Mouse (Mus musculus): ENCODE measurements around the gene Dnhd1. TPM values are rescaled to one million over a fixed set of nuclear protein-coding genes. Genes with fewer than 3 reads are reported as not detected.
A peak's percentile ranks its signal among the peaks of the same experiment; 100 is the strongest.

Gene Dnhd1
- 1.9 and 2.0 TPM in 2 replicates for polyA plus RNA-seq (2015; fragmentation: Nextera tagmentation; extraction: Ambion mirVana)

DNA sequence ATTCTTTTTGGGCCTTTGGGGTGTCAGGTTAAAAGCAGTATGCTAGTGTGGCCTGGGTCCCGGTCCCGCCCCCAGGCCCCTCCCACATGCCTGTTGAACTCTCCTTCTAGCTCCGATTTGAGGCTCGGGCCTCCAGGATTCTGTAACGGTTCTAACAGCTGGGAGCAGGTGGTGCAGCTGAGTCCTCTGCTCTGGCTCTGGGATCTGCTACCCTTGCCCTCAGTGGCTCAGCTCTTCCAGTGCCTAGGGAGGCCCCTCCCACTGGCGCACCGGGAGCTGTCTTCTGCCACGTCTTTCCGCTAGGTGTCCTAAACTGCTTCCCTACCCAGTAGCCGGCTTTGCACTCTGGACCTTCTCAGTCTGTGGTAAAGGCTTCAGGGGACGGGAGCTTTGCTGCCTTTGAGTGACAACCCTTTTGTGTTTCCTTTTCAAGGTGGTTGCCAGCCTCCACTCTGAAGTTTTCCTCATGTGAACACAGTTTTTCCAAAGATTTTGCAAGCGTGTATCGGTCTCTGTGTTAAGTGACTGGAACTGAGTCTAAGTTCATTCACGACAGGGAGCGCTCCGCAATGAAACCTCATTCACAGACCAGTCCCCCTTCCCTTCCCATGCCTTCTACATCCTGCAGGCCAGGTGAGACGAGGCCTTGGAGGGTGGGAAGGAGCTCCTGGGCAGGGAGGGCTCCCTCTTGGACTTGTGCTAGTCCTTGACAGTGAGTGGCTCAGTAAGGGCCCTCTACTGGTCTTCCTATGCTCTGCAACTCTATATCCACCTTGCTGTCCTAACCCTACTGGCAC is at the start of gene Dnhd1:
TSS of gene Dnhd1 (plus strand) at position 189 of the 797 bp plus-strand sequence.
- 3% methylated on average over 17 of the region's 17 CpGs for WGBS
- H3K4me3 ChIP-seq (ENCODE audit: low read depth, low read length): peak within 1 kb of the TSS; percentile 35
- H3K27me3 ChIP-seq (ENCODE audit: control insufficient read depth, insufficient read depth, low read depth, low read length): no peaks in the 10 kb centered on the region
- 0 out of 2 replicates have a peak within 1 kb of the TSS, but pooled peaks have one; percentile 4 for H3K27ac ChIP-seq (ENCODE audit: low read length)
- peak within 1 kb of the TSS; percentile 72 for H3K4me2 ChIP-seq (ENCODE audit: low read length)
- H3K9ac ChIP-seq (ENCODE audit: low read depth, low read length): peak within 1 kb of the TSS; percentile 59
- H3K4me1 ChIP-seq (ENCODE audit: control insufficient read depth, insufficient read depth, low read length): no peaks in the 10 kb centered on the region; the same call in 1 of the 2 replicates
- no peaks in the 10 kb centered on the region for H3K9me3 ChIP-seq (replicated peaks; ENCODE audit: control insufficient read depth, low read length, poor library complexity, severe bottlenecking)
- peak; percentile 95 for ATAC-seq
- H3K36me3 ChIP-seq (ENCODE audit: control insufficient read depth, insufficient read depth, low read length): no peaks in the 10 kb centered on the region

DNA sequence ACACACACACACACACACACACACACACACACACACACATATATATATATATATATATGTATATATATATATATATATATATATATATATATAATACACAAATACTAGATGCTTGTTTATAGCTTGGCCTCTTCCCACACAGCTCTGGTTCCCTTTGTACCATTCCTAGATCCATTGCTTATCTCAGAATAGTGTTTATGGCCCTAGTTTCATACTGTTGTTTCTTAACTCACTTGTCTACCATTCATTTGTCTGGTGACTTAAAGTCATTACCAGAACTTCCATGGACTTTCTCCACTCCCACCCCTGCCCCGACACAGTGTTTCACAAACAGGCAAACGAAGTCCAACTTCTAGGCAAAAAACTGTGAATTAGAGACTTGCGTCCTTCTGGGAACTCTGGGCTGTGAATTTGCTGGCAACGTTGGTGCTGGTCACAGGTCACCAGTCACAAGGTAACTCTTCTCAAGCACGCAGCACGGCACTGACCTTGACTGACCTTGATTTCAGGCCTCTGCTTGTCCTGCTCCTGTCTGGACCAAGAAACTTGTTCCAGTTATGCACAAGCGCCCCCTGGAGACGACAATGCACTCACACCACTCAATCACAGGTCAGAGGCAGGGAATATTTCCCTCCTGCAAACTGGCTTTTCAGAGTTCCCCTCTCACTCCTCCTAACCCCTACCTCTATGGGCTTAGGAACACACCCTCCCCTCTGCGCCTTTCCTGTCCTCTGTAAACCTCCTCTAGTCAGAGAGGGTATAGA is 47.6 kb upstream of the Dnhd1 start:
- peak; percentile 43 for ATAC-seq

DNA sequence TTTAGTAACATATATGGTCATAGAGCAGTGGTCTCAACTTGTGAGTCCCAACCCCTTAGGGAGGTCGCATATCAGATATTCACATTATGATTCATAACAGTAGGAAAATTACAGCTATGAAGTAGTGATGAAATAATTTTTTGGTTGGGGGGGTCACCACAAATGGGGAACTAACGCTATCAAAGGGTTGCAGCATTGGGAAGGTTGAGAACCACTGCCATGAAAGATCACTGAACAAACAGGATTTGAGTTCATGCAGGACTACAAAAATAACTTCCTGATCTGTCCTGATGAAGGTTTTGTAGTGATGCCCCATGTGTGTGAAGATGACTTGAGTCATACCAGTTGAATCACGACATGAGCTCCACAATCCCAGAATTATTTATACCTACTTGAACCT is 42.2 kb upstream of the Dnhd1 start:
- H3K36me3 ChIP-seq (ENCODE audit: control insufficient read depth, insufficient read depth, low read length): peaks cover 37% of the 10 kb centered on the region
- no peak overlapping the region for H3K4me3 ChIP-seq (ENCODE audit: low read depth, low read length)
- no peaks in the 10 kb centered on the region for H3K4me1 ChIP-seq (ENCODE audit: control insufficient read depth, insufficient read depth, low read length)
- WGBS: 93% methylated on average over 3 of the region's 3 CpGs
- H3K9me3 ChIP-seq (replicated peaks; ENCODE audit: control insufficient read depth, low read length, poor library complexity, severe bottlenecking): no peaks in the 10 kb centered on the region
- H3K27ac ChIP-seq (ENCODE audit: low read length): no peak overlapping the region
- H3K4me2 ChIP-seq (ENCODE audit: low read length): no peak overlapping the region
- no peak for ATAC-seq
- H3K9ac ChIP-seq (ENCODE audit: low read depth, low read length): no peak overlapping the region
- no peaks in the 10 kb centered on the region for H3K27me3 ChIP-seq (ENCODE audit: control insufficient read depth, insufficient read depth, low read depth, low read length)

More for the DNA sequence above, 47.6 kb upstream of the Dnhd1 start:
- Histone ChIP-seq H3K27me3 (ENCODE audit: control insufficient read depth, insufficient read depth, low read depth, low read length) (no peaks in the 10 kb centered on the region), H3K4me2 (ENCODE audit: low read length) (no peak overlapping the region), H3K4me1 (ENCODE audit: control insufficient read depth, insufficient read depth, low read length) (no peaks in the 10 kb centered on the region), H3K9me3 (replicated peaks; ENCODE audit: control insufficient read depth, low read length, poor library complexity, severe bottlenecking) (no peaks in the 10 kb centered on the region), H3K4me3 (ENCODE audit: low read depth, low read length) (no peak overlapping the region), H3K9ac (ENCODE audit: low read depth, low read length) (no peak overlapping the region), H3K27ac (ENCODE audit: low read length) (no peak overlapping the region), H3K36me3 (ENCODE audit: control insufficient read depth, insufficient read depth, low read length) (no peaks in the 10 kb centered on the region)
- 37% methylated on average over 9 of the region's 9 CpGs for WGBS

DNA sequence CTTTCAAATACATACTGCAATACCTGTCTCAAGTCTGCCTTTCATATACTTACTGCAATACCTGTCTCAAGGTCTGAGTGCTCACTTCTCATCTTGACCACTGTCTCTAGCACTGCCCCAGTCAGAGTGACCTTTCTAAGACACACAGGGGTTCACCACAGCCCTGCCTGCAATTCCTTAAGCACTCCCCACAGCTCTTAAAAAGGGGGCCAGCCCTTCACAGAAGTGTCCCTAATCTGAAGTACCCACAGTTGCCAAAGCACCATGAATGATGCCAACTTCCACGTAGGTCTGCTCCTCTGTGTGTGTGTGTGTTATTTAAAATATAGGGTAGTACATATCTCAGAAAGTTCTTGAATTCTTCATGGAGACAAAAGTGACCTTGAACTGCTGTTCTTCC is 38.9 kb upstream of the Dnhd1 start:
- H3K36me3 ChIP-seq (ENCODE audit: control insufficient read depth, insufficient read depth, low read length): peaks cover 65% of the 10 kb centered on the region

DNA sequence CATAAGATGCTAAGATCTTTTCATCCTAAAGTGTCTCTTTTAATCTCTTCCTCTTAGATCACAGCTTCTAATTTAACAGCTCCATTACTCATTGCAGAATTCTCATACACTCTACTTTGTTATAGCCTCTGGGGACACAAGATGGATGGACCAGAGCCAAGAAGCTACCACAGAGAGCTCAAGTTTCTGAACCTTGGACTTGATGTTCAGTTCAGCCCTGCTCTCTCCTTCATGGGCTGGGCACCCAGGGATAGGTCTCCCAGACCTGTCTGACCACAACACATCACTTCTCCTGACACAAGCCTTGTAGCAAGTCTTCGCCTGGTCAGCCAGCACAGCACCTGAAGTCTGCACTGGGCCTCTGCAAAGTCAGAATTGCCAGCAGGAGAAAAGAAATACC is 36.2 kb upstream of the Dnhd1 start:
- no peak for ATAC-seq
- no peak overlapping the region for H3K4me2 ChIP-seq (ENCODE audit: low read length)
- no peaks in the 10 kb centered on the region for H3K27me3 ChIP-seq (ENCODE audit: control insufficient read depth, insufficient read depth, low read depth, low read length)
- no peak overlapping the region for H3K4me3 ChIP-seq (ENCODE audit: low read depth, low read length)
- H3K9ac ChIP-seq (ENCODE audit: low read depth, low read length): no peak overlapping the region
- no peaks in the 10 kb centered on the region for H3K4me1 ChIP-seq (ENCODE audit: control insufficient read depth, insufficient read depth, low read length)
- H3K36me3 ChIP-seq (ENCODE audit: control insufficient read depth, insufficient read depth, low read length): peaks cover 83% of the 10 kb centered on the region
- WGBS: 96% methylated on average over 1 of the region's 1 CpGs
- H3K27ac ChIP-seq (ENCODE audit: low read length): no peak overlapping the region
- no peaks in the 10 kb centered on the region for H3K9me3 ChIP-seq (replicated peaks; ENCODE audit: control insufficient read depth, low read length, poor library complexity, severe bottlenecking)

More for the DNA sequence above, 38.9 kb upstream of the Dnhd1 start:
- no peaks in the 10 kb centered on the region for H3K27me3 ChIP-seq (ENCODE audit: control insufficient read depth, insufficient read depth, low read depth, low read length)
- no peak overlapping the region for H3K4me3 ChIP-seq (ENCODE audit: low read depth, low read length)
- H3K9me3 ChIP-seq (replicated peaks; ENCODE audit: control insufficient read depth, low read length, poor library complexity, severe bottlenecking): no peaks in the 10 kb centered on the region
- no peak overlapping the region for H3K9ac ChIP-seq (ENCODE audit: low read depth, low read length)
- no peak overlapping the region for H3K4me2 ChIP-seq (ENCODE audit: low read length)
- 97% methylated on average over 1 of the region's 1 CpGs for WGBS
- H3K4me1 ChIP-seq (ENCODE audit: control insufficient read depth, insufficient read depth, low read length): no peaks in the 10 kb centered on the region
- no peak overlapping the region for H3K27ac ChIP-seq (ENCODE audit: low read length)
- no peak for ATAC-seq

DNA sequence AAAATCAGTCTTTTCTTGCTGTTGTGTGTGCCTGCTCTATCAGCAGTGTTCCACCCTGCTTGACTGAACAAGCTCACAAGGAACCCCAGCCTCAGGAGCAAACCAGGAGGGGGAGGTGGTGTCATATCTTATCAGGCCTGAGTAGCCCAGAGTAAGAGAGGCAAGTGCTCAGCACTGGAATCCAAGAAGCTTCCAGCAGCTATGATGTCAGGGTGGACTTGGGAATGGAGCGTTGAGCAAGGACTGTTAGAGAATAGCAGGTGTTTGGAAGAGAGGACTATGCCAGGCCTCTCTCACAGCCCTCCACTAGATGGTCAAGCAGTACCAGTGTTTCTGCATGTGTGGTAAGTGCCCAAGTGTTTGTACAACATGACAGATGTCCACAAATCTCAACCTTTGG is 34.9 kb upstream of the Dnhd1 start:
- no peak overlapping the region for H3K4me3 ChIP-seq (ENCODE audit: low read depth, low read length)
- H3K27me3 ChIP-seq (ENCODE audit: control insufficient read depth, insufficient read depth, low read depth, low read length): no peaks in the 10 kb centered on the region
- no peak overlapping the region for H3K27ac ChIP-seq (ENCODE audit: low read length)
- peaks cover 79% of the 10 kb centered on the region for H3K36me3 ChIP-seq (ENCODE audit: control insufficient read depth, insufficient read depth, low read length)
- no peak overlapping the region for H3K4me2 ChIP-seq (ENCODE audit: low read length)
- H3K9me3 ChIP-seq (replicated peaks; ENCODE audit: control insufficient read depth, low read length, poor library complexity, severe bottlenecking): no peaks in the 10 kb centered on the region
- ATAC-seq: no peak
- no peak overlapping the region for H3K9ac ChIP-seq (ENCODE audit: low read depth, low read length)
- 93% methylated on average over 1 of the region's 1 CpGs for WGBS
- H3K4me1 ChIP-seq (ENCODE audit: control insufficient read depth, insufficient read depth, low read length): no peaks in the 10 kb centered on the region

DNA sequence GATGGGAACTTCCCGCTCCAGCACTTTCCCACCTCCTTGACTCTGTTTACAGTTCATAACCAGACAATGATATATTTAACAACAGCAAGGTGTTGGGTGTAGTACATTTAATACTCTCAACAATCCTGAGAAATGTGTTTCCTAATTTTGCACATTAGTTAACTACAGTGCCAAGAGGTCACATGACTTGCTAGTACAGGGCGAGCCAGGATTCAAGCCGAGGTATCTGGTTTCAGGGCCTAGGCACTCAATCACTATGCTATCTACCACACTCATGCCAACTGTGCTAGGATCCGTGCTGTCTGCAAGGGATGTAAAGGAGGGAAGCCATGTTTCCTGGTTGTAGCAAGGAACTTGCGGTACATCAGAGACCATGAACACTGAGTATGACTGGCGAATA is 34.1 kb upstream of the Dnhd1 start:
- Histone ChIP-seq H3K9me3 (replicated peaks; ENCODE audit: control insufficient read depth, low read length, poor library complexity, severe bottlenecking) (no peaks in the 10 kb centered on the region), H3K4me2 (ENCODE audit: low read length) (no peak overlapping the region), H3K4me1 (ENCODE audit: control insufficient read depth, insufficient read depth, low read length) (no peaks in the 10 kb centered on the region), H3K27ac (ENCODE audit: low read length) (no peak overlapping the region), H3K36me3 (ENCODE audit: control insufficient read depth, insufficient read depth, low read length) (peaks cover 75% of the 10 kb centered on the region), H3K27me3 (ENCODE audit: control insufficient read depth, insufficient read depth, low read depth, low read length) (no peaks in the 10 kb centered on the region), H3K9ac (ENCODE audit: low read depth, low read length) (no peak overlapping the region), H3K4me3 (ENCODE audit: low read depth, low read length) (no peak overlapping the region)
- 94% methylated on average over 6 of the region's 6 CpGs for WGBS
- ATAC-seq: no peak

DNA sequence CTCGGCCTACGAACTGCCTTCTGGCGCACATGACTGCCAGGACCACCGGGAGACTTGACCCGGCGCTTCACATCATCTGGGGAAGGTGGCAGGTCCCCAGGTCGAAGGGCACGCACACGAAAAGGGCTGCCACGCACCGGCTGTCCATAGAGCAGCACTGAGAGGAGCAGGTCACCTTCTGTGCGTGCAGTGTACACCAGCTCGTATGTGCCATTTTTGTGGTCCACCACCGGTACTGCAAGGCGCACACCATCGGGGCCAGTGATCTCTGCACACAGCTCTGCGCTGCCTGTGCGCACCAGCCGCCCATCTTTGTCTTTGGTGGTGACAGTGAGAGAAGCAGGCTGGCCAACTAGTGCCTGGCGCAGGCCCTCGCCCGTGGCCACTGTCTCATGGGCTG is 32.8 kb upstream of the Dnhd1 start:
- no peak for ATAC-seq
- H3K27ac ChIP-seq (ENCODE audit: low read length): no peak overlapping the region
- H3K9me3 ChIP-seq (replicated peaks; ENCODE audit: control insufficient read depth, low read length, poor library complexity, severe bottlenecking): no peaks in the 10 kb centered on the region
- H3K4me3 ChIP-seq (ENCODE audit: low read depth, low read length): no peak overlapping the region
- WGBS: 95% methylated on average over 22 of the region's 22 CpGs
- peaks cover 74% of the 10 kb centered on the region for H3K36me3 ChIP-seq (ENCODE audit: control insufficient read depth, insufficient read depth, low read length)
- H3K4me2 ChIP-seq (ENCODE audit: low read length): no peak overlapping the region
- no peaks in the 10 kb centered on the region for H3K27me3 ChIP-seq (ENCODE audit: control insufficient read depth, insufficient read depth, low read depth, low read length)
- H3K4me1 ChIP-seq (ENCODE audit: control insufficient read depth, insufficient read depth, low read length): no peaks in the 10 kb centered on the region
- H3K9ac ChIP-seq (ENCODE audit: low read depth, low read length): no peak overlapping the region

DNA sequence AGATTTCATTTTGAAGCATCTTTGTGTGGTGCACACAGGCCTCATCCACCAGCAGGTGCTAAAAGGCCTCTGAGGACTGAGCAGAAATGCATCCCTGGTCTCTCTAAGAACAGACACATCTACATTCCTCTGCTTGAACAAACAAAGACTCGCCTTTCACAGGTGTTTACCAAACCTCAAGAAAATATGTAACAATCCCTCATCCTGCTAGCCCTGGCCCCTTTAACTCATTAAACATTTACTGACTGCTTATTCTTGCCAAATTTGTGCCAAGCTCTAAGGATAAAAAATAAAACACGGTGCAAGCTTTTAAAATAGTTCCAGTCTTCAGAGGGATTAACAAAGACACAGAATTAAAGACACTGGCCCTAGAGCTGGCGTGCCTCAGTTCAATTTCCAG is 30.9 kb upstream of the Dnhd1 start:
- H3K4me2 ChIP-seq (ENCODE audit: low read length): no peak overlapping the region
- H3K27ac ChIP-seq (ENCODE audit: low read length): no peak overlapping the region
- no peak overlapping the region for H3K9ac ChIP-seq (ENCODE audit: low read depth, low read length)
- H3K27me3 ChIP-seq (ENCODE audit: control insufficient read depth, insufficient read depth, low read depth, low read length): no peaks in the 10 kb centered on the region
- H3K36me3 ChIP-seq (ENCODE audit: control insufficient read depth, insufficient read depth, low read length): peaks cover 66% of the 10 kb centered on the region
- no peak for ATAC-seq
- WGBS: 65% methylated on average over 3 of the region's 3 CpGs
- H3K4me3 ChIP-seq (ENCODE audit: low read depth, low read length): no peak overlapping the region
- H3K9me3 ChIP-seq (replicated peaks; ENCODE audit: control insufficient read depth, low read length, poor library complexity, severe bottlenecking): no peaks in the 10 kb centered on the region
- H3K4me1 ChIP-seq (ENCODE audit: control insufficient read depth, insufficient read depth, low read length): no peaks in the 10 kb centered on the region
